Mouse (Mus musculus): ENCODE measurements around the gene Nup153.

The Nup153 gene

DNA sequence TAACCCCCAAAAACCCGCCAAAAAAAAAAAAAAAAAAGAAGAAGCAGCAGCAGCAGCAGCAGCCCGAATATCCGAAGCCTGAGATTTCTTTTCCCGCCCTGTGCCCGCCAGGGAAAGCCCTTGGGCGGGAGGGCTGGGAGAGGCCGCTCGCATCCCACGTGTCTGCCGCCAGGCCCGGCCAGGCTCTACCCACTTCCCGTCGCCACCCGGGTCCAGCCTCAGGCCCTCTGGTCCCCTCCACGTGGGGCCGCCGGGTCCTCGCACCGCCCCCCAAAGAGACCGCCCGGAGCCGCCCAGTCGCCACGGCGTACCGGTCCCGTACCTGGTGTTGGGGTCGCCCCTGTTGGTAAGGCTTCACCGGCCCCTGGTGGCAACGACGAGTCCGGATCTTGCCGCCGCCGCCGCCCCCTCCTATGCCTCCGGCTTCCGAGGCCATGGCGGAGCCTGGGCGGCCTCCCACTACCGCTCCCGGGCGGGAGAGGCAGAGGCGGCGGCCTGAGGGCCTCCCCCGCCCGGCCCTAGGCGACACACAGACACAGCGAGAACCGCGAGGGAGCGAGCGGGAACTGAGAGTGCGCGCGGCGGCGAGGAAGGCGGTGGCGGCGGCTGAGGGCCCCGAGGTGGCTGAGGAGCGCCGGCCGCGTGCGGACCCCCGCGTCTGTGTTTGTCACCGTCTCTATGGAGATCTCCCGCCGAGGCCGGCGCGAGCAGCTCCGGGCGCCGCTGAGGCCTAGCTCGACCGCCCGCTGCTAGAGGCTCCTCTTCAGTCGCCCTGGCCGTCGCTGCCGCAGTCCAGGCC is 503 bp downstream of the Nup153 start:
- peak; percentile 71 for DNase-seq

DNA sequence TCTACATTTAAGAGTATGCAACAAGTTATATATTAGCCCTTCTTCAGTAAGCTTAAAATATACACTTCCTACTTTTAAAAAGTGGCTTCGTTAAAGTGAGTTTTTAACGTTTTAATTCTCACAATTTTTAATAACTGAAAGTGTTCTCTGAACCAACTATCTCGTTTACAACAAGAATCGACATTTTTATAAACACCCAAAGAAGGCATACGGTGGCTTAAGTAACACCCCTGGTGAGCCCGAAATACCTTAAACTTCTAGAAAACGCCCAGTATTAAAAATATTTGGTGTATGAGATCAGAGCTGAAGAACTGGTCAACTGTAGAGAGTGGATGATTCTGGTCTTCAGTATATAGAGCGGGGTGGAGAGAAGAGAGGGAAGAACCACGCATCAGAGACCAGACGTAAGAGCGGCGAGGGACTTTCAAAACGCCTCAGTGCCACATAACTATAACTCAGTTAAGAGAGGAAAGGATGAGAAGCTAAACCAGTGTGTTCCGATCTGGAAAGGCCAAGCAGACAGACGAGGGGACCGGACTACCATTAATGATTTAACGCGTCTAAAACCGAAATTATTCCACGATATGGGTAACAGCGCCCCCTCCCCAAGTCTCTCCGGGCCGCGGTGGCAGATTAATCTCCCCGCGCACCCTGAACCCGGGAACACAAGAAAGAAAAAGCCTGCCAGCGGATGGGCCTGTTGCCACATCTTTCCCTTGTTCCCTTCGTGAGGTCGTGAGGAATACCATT is 1.3 kb downstream of the Nup153 start:
- peak; percentile 46 for DNase-seq

DNA sequence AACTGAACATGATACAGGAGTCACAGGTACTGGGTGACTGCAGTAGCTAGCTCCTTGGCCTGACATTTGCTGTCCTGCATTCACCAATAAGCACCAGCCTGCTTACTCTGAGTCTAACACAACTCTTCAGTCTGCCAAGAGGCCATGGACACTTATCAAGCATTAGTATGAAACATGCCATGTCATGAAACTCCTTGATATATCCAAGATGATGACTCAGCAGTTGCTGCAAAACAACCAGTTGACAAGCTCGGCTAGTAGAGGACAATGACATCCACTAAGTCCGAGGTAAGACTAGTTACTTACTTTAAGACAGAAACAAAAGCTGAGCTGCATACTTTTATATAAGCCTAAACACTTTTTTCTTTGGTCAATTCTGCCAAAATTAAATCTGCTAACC is 2.5 kb downstream of the Nup153 start:
- no peak for DNase-seq

DNA sequence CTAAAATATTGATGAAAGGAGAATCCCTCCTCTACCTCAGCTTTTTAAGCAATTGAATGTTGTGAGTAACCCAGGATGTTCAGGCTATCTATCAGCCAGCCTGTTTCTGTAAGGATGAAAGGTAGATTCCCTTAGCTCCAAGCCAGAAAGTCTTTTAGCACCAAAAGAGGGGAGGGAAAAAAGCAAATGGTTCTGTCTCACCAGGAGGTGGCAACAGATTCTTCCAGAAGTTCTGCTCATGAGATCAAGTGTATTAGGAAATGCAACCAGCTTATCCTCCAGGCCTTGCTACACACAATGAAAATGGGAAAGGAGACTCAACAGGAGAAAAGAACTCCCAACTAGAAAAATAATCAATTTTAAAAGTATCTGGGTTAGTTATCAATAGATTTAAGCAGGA is 3.4 kb downstream of the Nup153 start:
- DNase-seq: no peak

DNA sequence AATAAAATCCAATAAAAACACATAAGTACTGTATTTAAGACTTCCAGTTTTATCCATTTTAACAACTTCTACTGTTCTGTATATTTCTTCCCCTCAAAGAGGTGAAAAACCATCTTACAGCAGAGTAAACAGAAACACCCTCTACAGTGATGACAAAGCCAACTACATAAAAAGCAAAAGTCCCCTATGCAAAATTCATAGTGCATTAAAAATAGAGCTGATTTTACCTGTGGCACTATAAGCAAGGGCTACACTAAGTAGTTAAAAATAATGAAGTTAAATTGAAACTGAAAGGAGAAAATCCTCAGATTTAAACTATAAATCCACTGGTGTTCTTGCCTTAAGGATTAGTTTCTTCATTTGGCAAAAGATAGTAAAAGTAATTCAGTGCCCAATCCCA is 6.7 kb downstream of the Nup153 start:
- no peak for DNase-seq

DNA sequence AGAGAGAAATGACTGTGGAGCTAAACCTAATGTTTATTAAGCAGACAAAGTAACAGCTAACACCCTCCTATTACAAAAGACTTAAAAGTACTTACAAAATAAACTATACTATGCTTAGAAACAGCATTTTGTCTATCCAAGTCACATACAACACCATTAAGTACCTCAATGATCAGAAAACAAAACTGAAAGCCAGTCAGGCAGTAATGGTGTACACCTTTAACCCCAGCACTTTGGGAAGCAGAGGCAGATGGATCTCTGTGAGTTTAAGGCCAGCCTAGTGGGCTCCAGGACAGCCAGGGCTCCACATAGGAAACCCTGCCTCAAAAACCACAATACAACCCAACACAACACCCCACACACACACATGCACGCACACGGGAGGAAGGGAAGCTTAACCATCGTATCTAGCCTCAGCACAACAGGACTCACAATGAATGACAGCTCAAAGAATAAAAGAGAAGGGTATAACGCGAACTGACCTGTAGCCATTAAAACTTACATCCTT is 8.8 kb downstream of the Nup153 start:
- no peak for DNase-seq

DNA sequence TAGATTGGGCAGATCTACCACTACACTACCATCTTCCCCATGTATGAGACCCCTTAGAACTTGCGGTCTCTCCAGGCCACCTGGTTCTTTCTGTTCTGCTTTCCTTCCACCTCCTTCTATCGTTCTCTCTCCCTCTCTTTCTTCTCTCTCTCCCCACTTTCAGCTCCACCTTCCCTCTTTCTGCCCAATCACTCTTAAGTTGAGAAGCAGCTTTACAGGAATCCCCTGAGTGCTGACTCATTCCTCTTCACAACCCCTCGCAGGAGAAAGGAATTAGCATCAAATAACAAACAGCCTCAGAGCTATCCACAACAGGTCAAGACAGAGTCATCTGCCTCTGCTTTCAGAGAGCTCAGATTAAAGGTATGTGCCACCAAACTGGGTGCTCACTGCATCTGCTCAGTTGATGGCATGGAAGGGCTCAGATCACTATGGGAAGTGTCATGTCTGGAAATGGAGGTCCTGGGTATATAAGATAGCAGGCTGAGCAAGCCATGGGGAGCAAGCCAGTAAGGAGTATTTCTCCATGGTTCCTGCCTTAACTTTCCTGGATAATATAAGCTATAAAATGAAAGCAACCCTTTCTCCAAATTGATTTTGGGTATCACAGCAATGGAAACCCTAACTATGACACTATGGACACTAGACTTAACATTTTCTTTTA is 11.6 kb downstream of the Nup153 start:
- no peak for DNase-seq

DNA sequence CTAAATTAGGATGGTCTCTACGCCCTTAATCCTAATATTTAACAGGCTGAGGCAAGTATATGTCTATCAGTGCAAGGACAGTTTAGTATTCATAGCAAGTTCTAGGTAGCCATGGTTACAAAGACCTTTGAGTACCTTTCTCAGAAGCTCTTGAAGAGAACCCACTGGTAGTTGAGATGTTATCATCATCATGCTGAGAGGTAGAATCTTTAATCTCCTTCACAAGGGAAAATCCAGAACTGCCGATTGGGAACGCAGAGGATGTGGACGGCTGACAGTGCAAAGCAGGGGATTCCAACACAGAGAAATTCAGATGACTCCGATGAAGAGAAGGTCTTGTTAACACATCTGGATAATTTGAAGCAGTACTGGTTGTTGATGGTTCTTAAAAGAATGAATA is 14.3 kb downstream of the Nup153 start:
- no peak for DNase-seq

DNA sequence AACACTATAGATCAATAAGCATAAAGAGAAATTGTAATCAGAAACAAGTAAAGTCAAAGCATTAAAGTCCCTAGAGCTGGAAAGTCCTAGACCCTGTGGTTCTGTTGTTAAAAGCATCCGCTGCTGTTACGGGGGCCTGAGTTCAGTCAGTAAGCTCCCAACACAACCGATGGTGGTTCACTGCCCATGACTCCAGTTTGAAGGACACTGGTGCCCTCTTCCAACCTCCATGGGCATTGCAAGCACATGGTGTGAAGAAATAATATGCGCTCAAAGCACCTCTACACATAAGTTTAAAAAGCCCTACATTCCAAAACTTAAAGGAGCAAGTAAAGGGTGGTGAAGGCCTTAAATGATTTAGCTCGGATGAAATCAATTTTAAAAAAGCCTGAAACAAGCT is 24.6 kb downstream of the Nup153 start:
- peak; percentile 40 for DNase-seq

DNA sequence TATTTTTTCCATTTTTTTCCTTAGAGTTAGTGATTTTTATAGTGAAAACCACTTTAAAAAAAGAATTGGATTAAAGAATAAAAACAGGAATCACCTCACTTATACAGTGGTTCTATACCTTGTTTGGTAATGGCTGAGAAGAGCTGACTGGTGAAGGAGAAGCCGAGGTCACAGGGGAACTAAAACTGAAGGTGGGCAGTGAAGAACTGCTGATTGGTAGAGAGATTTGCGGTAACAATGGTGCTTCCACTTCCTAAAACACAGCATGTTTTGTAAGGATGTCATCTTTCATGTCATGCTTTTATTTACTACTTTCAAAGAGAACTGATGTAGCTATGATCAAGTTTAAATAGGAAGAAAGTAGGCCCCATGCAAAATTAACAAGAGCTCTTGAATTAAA is 26.3 kb downstream of the Nup153 start:
- DNase-seq: no peak

DNA sequence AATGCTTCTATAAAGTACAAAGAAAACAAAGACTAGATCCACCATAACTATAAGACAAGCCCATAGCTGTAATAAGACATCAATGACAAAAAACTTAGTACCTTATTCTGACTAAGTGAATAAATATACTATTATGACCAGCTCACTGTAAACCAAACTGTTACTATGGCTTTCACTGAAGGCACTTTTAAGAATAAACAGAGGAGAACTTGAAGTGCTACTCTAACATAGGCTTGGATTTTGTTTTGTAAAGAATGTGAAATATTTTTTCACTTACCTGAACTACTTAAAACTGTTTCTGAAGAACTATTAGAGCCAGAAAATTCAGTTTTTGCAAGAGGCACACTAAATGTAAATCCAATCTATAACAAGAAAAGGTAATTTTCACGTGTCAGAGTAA is 28.4 kb downstream of the Nup153 start:
- DNase-seq: no peak

DNA sequence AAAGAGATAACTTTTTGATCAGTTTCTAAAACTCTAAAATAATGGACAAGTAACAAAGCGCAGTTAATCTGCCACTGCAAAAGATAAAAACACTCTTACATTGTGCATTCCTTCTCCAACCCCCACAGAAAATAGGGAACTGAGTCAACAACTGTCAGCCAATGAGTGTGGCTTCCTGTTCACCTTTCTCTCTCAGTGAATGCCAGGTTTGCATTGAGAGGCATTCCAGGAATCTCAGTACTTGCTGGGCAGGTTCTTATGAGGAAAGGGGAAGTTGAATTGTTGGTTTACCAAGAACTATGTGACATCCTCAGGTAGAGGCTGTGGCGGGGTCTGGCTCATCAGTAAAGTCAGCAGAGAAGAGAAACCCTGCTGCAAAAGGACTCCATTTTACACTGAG is 31.0 kb downstream of the Nup153 start:
- DNase-seq: no peak

DNA sequence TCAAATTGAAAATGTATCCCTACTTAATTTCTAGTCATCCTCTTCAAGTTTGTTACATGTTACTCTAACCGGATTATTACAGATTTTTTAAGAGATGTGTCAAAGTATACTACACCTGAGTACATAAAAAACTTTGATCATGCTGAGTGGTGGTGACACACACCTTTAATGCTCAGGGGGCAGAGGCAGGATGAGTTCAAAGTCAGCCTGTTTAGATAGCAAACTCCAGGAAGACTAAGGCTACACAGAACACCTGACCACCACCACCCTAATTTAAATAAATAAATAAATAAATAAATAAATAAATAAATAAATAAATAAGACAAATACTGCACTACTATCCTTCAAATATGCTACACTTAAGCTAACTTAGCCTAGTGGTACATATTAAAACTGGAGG is 31.8 kb downstream of the Nup153 start:
- no peak for DNase-seq

DNA sequence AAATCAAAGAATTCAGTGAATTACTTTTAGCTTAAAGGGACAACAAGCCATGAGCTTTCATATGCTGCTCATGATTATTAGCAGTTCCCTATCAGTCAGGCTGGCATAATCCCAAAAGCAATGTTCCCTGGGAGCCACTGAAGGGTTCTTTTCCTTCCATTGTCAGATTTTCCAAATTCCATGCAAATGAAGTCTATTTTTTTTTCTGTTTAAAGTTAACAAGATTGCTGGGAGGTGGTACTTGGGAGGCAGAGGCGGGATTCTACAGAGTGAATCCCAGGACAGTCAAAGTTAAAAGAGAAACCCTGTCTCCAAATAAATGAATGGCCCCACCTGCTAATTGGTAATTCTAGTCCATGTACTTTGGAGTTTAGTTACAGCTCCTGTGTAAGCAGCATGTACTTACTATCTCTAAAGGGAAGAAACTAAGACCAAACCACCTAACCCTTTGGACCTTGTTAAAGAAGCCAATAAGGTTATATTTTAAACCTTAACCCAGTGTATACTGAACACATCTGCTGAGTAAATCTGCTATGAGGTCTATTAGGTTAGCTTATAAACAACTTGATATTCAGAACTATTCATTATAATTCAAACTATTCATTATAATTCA is 32.3 kb downstream of the Nup153 start:
- no peak for DNase-seq

DNA sequence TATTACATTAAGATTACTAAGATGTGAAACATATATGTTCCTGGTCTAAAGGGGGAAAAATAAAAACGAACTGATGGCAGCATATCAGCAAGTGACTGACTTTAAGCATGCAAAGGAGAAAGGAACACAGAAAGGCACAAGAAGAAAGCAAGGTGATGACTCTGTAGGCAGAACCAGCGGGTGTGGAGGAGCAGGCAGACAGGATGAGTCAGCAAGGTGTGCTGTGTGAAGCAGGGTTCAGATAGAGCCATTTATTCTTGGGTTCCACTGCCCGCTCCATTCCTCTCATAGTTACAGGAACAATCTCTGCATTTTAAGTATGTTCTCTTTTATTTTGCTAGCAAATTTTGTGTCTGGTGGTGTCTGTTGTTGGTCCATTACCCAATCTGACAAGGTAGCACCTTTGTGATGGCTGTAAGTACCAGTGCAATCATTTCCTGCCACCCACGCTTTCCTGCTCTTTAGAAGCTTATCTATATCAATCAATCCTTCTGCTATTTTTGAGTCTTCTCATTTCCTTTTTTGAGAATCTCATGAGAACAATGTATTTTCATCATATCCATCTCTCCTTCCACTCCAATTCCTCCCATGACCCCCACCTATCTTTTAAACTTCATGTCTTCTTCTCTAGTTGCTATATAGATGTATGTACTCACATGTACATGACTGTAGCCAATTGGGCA is 37.0 kb downstream of the Nup153 start:
- peak; percentile 27 for DNase-seq

DNA sequence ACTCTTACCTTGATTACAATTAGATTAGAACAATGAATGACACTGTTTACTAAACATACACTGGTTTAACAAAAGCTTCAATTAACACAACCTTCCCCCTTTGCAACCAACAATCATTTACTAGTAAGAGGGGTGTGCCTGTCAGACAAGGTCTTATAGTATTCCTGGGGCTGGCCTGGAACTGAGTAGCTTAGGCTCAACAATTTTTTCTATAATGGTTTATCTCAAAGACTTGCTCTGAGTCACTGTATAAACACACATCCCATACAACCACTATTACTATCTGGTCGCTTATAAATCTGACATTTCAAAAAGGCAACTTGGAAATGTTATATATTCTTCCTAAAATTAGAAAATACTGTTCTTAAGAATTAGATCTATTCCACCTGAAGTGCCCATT is 44.4 kb downstream of the Nup153 start:
- DNase-seq: no peak

DNA sequence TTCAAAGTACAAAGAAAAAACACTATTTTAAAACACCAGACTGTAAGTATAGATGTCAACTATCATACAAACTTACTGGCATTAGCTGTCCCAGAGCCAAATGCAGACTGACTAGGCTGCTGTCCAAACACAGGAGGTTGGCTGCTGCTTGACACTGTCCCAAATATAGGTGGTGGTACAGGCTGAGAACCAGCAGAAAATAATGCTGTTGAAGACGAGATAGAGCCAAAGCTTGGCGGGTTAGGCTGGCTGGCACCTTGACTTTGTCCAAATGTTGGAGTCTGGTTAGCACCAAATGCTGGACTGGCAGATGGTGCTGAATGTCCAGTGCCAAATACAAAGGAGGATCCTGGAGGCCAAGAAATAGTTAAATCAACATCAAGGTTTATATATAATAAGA is 44.8 kb downstream of the Nup153 start:
- DNase-seq: no peak

DNA sequence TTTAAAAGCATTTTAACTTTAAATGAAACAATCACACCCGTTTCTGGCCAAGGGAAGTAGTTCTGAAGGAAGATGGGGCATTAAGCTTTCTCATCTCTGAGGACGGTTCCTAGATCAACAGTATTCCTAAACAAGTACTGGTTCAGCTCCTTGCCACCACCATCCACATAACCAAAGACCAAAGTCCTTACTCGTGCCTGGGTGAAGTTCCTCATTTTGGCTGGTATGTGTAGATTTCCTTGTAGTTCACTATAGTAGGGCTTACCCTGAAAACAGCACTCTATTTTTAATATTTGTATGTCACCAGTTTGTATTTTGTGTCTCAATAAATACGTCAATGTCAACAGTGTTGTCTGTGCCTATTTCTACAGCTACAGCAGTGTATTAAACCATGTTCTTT is 50.0 kb downstream of the Nup153 start:
- DNase-seq: no peak

DNA sequence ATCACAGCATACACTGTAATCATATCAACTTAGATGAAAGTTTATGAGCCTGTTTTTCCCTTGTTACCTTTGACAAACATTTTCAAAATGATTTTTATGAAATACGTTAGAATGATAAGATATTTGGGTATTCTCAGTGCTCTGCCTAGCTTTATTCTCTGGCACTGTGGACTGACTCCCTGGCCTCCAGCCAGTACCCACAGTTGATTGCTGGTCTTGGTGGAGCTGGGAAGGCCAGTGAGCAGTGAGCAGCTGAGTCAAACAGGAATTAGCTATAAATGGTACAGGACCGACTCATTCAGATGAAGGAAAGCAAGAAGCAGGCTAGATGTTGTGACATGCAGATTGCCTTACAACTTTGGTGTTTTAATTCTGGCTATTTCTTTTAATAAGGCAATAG is 53.1 kb downstream of the Nup153 start:
- DNase-seq: no peak

DNA sequence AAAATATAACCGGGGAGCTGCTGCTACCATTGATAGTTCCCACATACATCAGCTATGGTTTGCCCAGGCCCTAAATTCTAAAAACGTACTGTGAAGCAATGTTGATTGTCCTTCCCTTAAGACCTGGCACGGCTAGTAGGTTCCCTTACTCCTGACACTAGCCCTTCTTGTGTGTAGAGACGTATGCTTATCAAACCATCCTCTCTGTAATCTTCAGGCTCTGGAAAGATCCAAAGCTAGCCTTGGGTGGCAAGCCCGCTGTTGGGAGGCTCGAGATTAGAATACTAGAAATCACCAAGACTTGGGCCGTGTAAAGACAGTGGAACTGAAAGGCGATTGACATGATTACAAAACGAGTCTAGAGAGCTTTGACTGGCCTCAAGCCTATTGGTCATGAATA is 57.2 kb downstream of the Nup153 start:
- peak; percentile 9 for DNase-seq

DNA sequence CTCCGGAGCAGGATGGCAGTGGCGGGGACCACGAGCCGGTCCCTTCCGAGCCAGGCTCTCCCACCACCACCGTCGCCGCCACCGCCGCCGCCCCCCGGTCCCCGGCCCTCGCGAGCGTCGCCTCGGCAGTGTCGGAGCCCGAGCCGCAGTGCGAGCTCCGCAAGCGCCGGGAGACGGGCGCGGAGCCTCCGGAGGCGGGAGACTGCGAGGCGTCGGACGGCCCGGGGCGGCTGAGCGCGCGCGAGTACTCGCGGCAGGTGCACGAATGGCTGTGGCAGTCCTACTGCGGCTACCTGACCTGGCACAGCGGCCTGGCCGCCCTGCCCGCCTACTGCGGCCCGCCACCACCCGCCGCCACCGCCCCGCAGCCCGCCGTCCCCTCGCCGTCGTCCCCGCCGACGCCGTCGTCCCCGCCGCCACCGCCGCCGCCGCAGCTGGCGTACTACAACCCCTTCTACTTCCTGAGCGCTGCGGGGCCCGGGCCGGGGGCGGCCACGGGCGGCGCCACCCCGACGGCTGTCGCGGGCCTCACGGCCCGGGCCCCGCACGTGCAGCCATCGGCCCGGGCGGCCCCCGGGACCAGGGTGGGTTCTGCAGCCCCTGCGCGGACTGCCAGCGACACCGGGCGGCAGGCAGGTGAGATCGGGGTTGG is 58.0 kb downstream of the Nup153 start:
- DNase-seq: peak; percentile 58

DNA sequence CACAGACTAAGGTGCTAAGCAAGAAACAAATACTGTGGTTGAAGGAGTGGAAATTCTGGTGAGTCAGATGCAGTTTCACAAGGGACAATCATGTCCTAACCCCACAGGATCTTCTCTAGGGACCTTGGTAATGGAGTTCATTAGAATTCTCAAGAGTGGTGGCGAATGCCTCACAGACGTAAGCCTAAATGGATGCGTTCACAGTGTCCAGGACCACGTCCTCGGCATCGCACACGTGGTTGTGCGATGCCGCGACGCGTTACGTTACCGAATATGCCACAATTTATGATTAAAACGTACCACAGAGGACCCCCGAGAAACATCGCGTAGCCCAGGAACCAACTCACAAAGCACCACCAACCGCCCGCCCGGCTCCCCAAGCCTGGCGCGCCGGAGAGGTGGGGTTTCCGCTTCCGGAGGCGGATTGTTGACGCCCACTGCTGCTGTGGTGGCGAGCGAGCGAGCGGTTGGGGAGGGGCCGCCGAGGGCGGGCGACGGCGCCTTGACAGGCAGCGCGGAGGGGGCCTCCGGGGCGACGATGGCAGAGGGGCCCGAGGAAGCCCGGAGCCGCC is 58.6 kb downstream of the Nup153 start, which contains the start of gene Fam8a1:
TSS of gene Fam8a1 (plus strand) at position 475 of the 572 bp plus-strand sequence.
- DNase-seq: peak; percentile 95
